Mouse (Mus musculus): ENCODE data around the gene Ccdc58.

DNA sequence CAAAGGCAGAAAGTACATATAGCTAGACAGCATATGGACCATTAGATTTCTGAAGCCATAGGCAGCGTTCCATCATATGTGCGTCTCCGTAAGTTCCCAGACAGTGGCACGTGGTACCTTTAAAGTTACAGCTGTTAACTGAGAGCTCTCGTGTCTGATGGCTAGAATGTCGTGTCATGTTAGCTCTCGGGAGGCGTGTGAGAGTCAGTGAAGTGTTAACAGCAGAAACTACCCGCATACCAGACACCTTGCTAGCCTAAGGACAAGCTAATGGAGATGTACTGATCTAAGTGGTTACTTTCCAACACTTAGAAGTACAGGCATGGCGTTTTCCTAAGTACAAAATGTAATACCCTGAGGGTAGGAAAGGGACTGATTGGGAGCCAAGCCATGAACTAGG lies 28.4 kb upstream of the Ccdc58 start:
- TF ChIP-seq MYB (IDR thresholded peaks at IDR 0.05; ENCODE audit: low read depth, low read length), result no peak
- no peak for TF ChIP-seq MEF2A (IDR thresholded peaks at IDR 0.05; ENCODE audit: extremely low read depth, insufficient replicate concordance, low read depth, low read length, poor library complexity, severe bottlenecking)
- no peak for TF ChIP-seq CTCF (IDR thresholded peaks at IDR 0.05 in 2 of 3, conservative IDR thresholded peaks at IDR 0.05 in 1 of 3; ENCODE audit: control insufficient read depth in 1 of 3, insufficient read depth in 1 of 3, low read depth in 2 of 3, low read length in 3 of 3, poor library complexity in 1 of 3, severe bottlenecking in 1 of 3)
- no peak for TF ChIP-seq POLR2A (IDR thresholded peaks at IDR 0.05; ENCODE audit: control insufficient read depth in 1 of 2, insufficient read depth in 1 of 2, low read depth in 1 of 2, low read length in 2 of 2, poor library complexity in 1 of 2)
- TF ChIP-seq ELF1 (IDR thresholded peaks at IDR 0.05; ENCODE audit: low read depth, low read length), result no peak
- no peak for TF ChIP-seq MAZ (IDR thresholded peaks at IDR 0.05; ENCODE audit: low read depth, low read length)
- TF ChIP-seq MAX (IDR thresholded peaks at IDR 0.05; ENCODE audit: low read length), result no peak
- no peak for TF ChIP-seq UBTF (IDR thresholded peaks at IDR 0.05; ENCODE audit: borderline replicate concordance, insufficient read depth, low read depth, low read length)
- TF ChIP-seq POLR2AphosphoS5 (IDR thresholded peaks at IDR 0.05; ENCODE audit: borderline replicate concordance, low read depth, low read length), result no peak
- no peak for TF ChIP-seq TCF12 (IDR thresholded peaks at IDR 0.05; ENCODE audit: low read depth, low read length)
- TF ChIP-seq GATA1 (IDR thresholded peaks at IDR 0.05; ENCODE audit: low read depth, low read length), result no peak

All from MEL (cell line).